Mouse (Mus musculus) spleen, postnatal 4 days (tissue): ENCODE data around the gene Cog4.
A peak's percentile ranks its signal among the peaks of the same experiment; 100 is the strongest.
"Not testable (repeated sequence)": the region's sequence is repeated elsewhere in the genome, so short reads cannot be mapped to it uniquely, and the experiment has no call there.

Experiments
- DNase-seq, 2 experiments: peaks; one replicate each; pipeline ENCODE4 v3.0.0; 2022; ENCODE audit warnings: low spot score in 2 of 2

The Cog4 gene

GRCm38 (mm10) chr8:110889904-110890470, 43.6 kb downstream of the Cog4 start:
- DNase-seq: no peak

GRCm38 (mm10) chr8:110892040-110892439, 45.6 kb downstream of the Cog4 start:
- DNase-seq: no peak

GRCm38 (mm10) chr8:110892913-110893312, 46.5 kb downstream of the Cog4 start:
- DNase-seq: no peak

- no peak for DNase-seq
Measured at GRCm38 (mm10) chr8:110894851-110895250, 48.5 kb downstream of the Cog4 start.

GRCm38 (mm10) chr8:110895254-110895653, 48.9 kb downstream of the Cog4 start:
- no peak for DNase-seq

GRCm38 (mm10) chr8:110895812-110896211, 49.4 kb downstream of the Cog4 start:
- no peak for DNase-seq

GRCm38 (mm10) chr8:110897495-110897894, 51.1 kb downstream of the Cog4 start:
- no peak for DNase-seq

- DNase-seq: no peak
Measured at GRCm38 (mm10) chr8:110901056-110901455, 54.7 kb downstream of the Cog4 start.

GRCm38 (mm10) chr8:110901839-110902578, 55.6 kb downstream of the Cog4 start, which contains the start of gene Fuk:
TSS of gene Fuk (minus strand) at chr8:110902488.
- DNase-seq: peak; percentile 78 to 91

- no peak for DNase-seq
Measured at GRCm38 (mm10) chr8:110902579-110902965, 56.2 kb downstream of the Cog4 start.

- DNase-seq: no peak
Measured at GRCm38 (mm10) chr8:110905404-110905803, 59.0 kb downstream of the Cog4 start.

- no peak for DNase-seq
Measured at GRCm38 (mm10) chr8:110906682-110907081, 60.3 kb downstream of the Cog4 start.

GRCm38 (mm10) chr8:110909850-110910249, 63.5 kb downstream of the Cog4 start:
- DNase-seq: not testable (repeated sequence)

GRCm38 (mm10) chr8:110911576-110912570, 65.5 kb downstream of the Cog4 start:
- no peak for DNase-seq

- no peak for DNase-seq
Measured at GRCm38 (mm10) chr8:110917415-110917814, 71.0 kb downstream of the Cog4 start.

GRCm38 (mm10) chr8:110918027-110918426, 71.6 kb downstream of the Cog4 start:
- no peak for DNase-seq

GRCm38 (mm10) chr8:110918460-110918859, 72.1 kb downstream of the Cog4 start:
- DNase-seq: no peak

- DNase-seq: peak; percentile 80 to 88
Measured at GRCm38 (mm10) chr8:110919341-110920031, 73.1 kb downstream of the Cog4 start, which contains the start of gene St3gal2. TSS of gene St3gal2 (plus strand) at chr8:110919922.

GRCm38 (mm10) chr8:110920032-110920772, 73.8 kb downstream of the Cog4 start:
- no peak for DNase-seq

GRCm38 (mm10) chr8:110920773-110921277, 74.4 kb downstream of the Cog4 start:
- no peak for DNase-seq
